Comparison of ENCODE assay signal across 11 mouse cellular contexts in genomic region chr1:33588557-33588956, GRCm38 (mm10).
"Had no signal": no experiment of that assay in that cellular context is flagged by ENCODE, and none has a peak within 500 bp of the region (broad histone marks: within the 10 kb centered on the region; RNA-seq: fewer than 3 reads in every experiment).

No protein-coding gene starts in this region.

- ATAC-seq: lung, postnatal 0 days had no signal

- H3K9me3 ChIP-seq: kidney, embryonic 15.5 days; limb, embryonic 13.5 days; liver, embryonic 15.5 days had no signal

- H3K4me3 ChIP-seq: kidney, embryonic 15.5 days; limb, embryonic 13.5 days; liver, embryonic 15.5 days had no signal

- DNase-seq: kidney, postnatal 14 days; left cerebral cortex, postnatal 4 days; lung, adult 2 months; lung, postnatal 36 days; midbrain, embryonic 14.5 days; thymus, postnatal 4 days had no signal

- H3K4me2 ChIP-seq: kidney, embryonic 15.5 days; limb, embryonic 13.5 days; liver, embryonic 15.5 days had no signal

- H3K27me3 ChIP-seq: kidney, embryonic 15.5 days; limb, embryonic 13.5 days; liver, embryonic 15.5 days had no signal

- H3K27ac ChIP-seq: kidney, embryonic 15.5 days; liver, embryonic 15.5 days; stomach, postnatal 0 days had no signal

- H3K36me3 ChIP-seq: kidney, embryonic 15.5 days; limb, embryonic 13.5 days had no signal

- H3K9ac ChIP-seq: kidney, embryonic 15.5 days; limb, embryonic 13.5 days; liver, embryonic 15.5 days had no signal
